In the genomic region with DNA sequence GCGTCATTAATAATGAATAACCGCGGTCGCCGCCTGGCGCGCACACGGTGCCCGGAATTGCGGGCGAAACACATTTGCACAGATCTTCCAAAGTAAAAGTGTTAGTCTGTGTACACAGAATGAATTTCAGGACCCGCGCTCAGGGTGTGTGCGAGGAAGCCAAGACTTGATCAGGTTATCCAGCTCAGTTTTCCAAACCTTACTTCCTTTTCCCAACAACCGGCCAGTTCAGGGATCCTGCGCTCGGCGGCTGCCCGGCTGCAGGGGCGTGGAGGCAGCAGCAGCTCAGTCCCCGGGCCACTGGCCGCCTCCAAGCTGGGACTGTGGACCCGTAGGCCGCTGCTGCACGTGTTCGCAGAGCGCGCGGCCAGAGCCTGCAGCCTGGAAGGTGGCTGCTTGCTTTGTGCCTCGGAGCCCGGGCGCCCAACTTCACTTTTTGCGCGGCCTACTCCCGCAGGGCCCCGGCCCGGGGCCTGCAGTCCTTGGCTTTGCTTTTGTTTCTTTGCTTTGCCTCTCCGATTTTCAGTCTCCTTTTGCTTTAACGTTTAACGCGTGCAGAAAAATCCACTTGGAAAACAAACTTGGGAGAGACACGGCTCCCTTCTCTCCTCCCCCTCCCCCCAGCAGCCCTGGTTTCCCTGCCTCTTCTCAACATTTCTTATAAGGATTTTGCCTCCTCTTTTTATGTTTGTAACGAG, we compare ENCODE assay signal across 8 mouse cellular contexts. TPM values are rescaled to one million over a fixed set of nuclear protein-coding genes. Genes with fewer than 3 reads are reported as not detected.
DNase-seq lines count a peak whose midpoint lies in the region; ATAC-seq and TF ChIP-seq lines count a peak whose summit lies in the region.

No protein-coding gene starts in this region.

- no peak for DNase-seq in lung, postnatal 25 days (ENCODE audit: low spot score)
- DNase-seq in adrenal gland, postnatal 14 days: peak; percentile 71
- peak; percentile 72 for DNase-seq in forebrain, embryonic 14.5 days (ENCODE audit: low spot score)
- DNase-seq in stomach, postnatal 0 days (ENCODE audit: low spot score): peak; percentile 78
- DNase-seq in cerebellum, adult 11 months: no peak

- peak overlapping the region; percentile 82 for H3K27ac ChIP-seq in lung, embryonic 15.5 days
- H3K27ac ChIP-seq in forebrain, embryonic 14.5 days (ENCODE audit: low read depth, low read length): peak overlapping the region; percentile 100
- H3K27ac ChIP-seq in kidney, embryonic 14.5 days (ENCODE audit: low read depth, low read length): peak overlapping the region; percentile 66
- H3K27ac ChIP-seq in stomach, postnatal 0 days (replicated peaks): peak overlapping the region; percentile 92

- TF ChIP-seq EP300 in stomach, postnatal 0 days (optimal IDR thresholded peaks at IDR 0.05): no peak

- H3K4me1 ChIP-seq in lung, embryonic 15.5 days: peaks cover 27% of the 10 kb centered on the region
- H3K4me1 ChIP-seq in forebrain, embryonic 14.5 days (ENCODE audit: control insufficient read depth, insufficient read depth, low read length): peaks cover 26% of the 10 kb centered on the region
- H3K4me1 ChIP-seq in kidney, embryonic 14.5 days (ENCODE audit: control insufficient read depth, insufficient read depth, low read length): 0 out of 2 replicates have a peak, but pooled peaks cover 9% of the 10 kb centered on the region
- H3K4me1 ChIP-seq in megakaryocyte, embryonic 14.5 days: peaks cover 74% of the 10 kb centered on the region
- H3K4me1 ChIP-seq in stomach, postnatal 0 days (replicated peaks; ENCODE audit: control insufficient read depth, insufficient read depth): no peaks in the 10 kb centered on the region

- no peaks in the 10 kb centered on the region for H3K36me3 ChIP-seq in lung, embryonic 15.5 days
- H3K36me3 ChIP-seq in forebrain, embryonic 14.5 days (ENCODE audit: control insufficient read depth, insufficient read depth, low read length): peaks cover 19% of the 10 kb centered on the region
- H3K36me3 ChIP-seq in kidney, embryonic 14.5 days (ENCODE audit: control insufficient read depth, insufficient read depth, low read length): no peaks in the 10 kb centered on the region
- peaks cover 16% of the 10 kb centered on the region for H3K36me3 ChIP-seq in megakaryocyte, embryonic 14.5 days (replicated peaks; ENCODE audit: low read length)
- H3K36me3 ChIP-seq in stomach, postnatal 0 days (ENCODE audit: control insufficient read depth, insufficient read depth, low read length): no peaks in the 10 kb centered on the region

- peak; percentile 28; the same call in 1 of the 2 replicates for ATAC-seq in lung, embryonic 15.5 days (ENCODE audit: borderline replicate concordance, extremely low read depth, low FRiP score, low TSS enrichment)
- 0 out of 2 replicates have a peak, but pooled peaks have one; percentile 5 for ATAC-seq in forebrain, embryonic 14.5 days
- ATAC-seq in kidney, embryonic 14.5 days (ENCODE audit: low FRiP score, low TSS enrichment): peak; percentile 48; the same call in 1 of the 2 replicates
- ATAC-seq in stomach, postnatal 0 days (ENCODE audit: low FRiP score, low TSS enrichment): peak; percentile 27; the same call in 1 of the 2 replicates

- H3K4me2 ChIP-seq in lung, embryonic 15.5 days: peak overlapping the region; percentile 93
- H3K4me2 ChIP-seq in forebrain, embryonic 14.5 days (ENCODE audit: low read length): peak overlapping the region; percentile 98
- peak overlapping the region; percentile 87 for H3K4me2 ChIP-seq in kidney, embryonic 14.5 days (replicated peaks; ENCODE audit: low read depth, low read length)
- H3K4me2 ChIP-seq in stomach, postnatal 0 days (replicated peaks; ENCODE audit: low read depth): peak overlapping the region; percentile 100

- H3K4me3 ChIP-seq in lung, embryonic 15.5 days: peak overlapping the region; percentile 71
- H3K4me3 ChIP-seq in forebrain, embryonic 14.5 days (ENCODE audit: low read depth, low read length): peak overlapping the region; percentile 91
- H3K4me3 ChIP-seq in kidney, embryonic 14.5 days (ENCODE audit: low read length): peak overlapping the region; percentile 50
- H3K4me3 ChIP-seq in megakaryocyte, embryonic 14.5 days (replicated peaks): peak overlapping the region; percentile 95
- H3K4me3 ChIP-seq in stomach, postnatal 0 days (ENCODE audit: low read depth, low read length): peak overlapping the region; percentile 69

- no peaks in the 10 kb centered on the region for H3K9me3 ChIP-seq in lung, embryonic 15.5 days
- H3K9me3 ChIP-seq in forebrain, embryonic 14.5 days (replicated peaks; ENCODE audit: control insufficient read depth, low read length): no peaks in the 10 kb centered on the region
- no peaks in the 10 kb centered on the region for H3K9me3 ChIP-seq in kidney, embryonic 14.5 days (ENCODE audit: control insufficient read depth, low read length)
- no peaks in the 10 kb centered on the region for H3K9me3 ChIP-seq in megakaryocyte, embryonic 14.5 days
- no peaks in the 10 kb centered on the region for H3K9me3 ChIP-seq in stomach, postnatal 0 days (ENCODE audit: control insufficient read depth, low read length)

- TF ChIP-seq CTCF in stomach, postnatal 0 days (IDR thresholded peaks at IDR 0.05; ENCODE audit: low read depth): no peak

- under 1% methylated on average over 43 of the region's 43 CpGs for WGBS in lung, embryonic 15.5 days
- WGBS in forebrain, embryonic 14.5 days: under 1% methylated on average over 43 of the region's 43 CpGs
- WGBS in kidney, embryonic 14.5 days: under 1% methylated on average over 43 of the region's 43 CpGs
- WGBS in stomach, postnatal 0 days: under 1% methylated on average over 43 of the region's 43 CpGs

- no peaks in the 10 kb centered on the region for H3K27me3 ChIP-seq in lung, embryonic 15.5 days
- no peaks in the 10 kb centered on the region for H3K27me3 ChIP-seq in forebrain, embryonic 14.5 days (replicated peaks; ENCODE audit: control insufficient read depth, insufficient read depth, low read length)
- H3K27me3 ChIP-seq in kidney, embryonic 14.5 days (ENCODE audit: control insufficient read depth, insufficient read depth, low read length): peaks cover 19% of the 10 kb centered on the region
- peaks cover 7% of the 10 kb centered on the region for H3K27me3 ChIP-seq in megakaryocyte, embryonic 14.5 days (replicated peaks)
- no peaks in the 10 kb centered on the region for H3K27me3 ChIP-seq in stomach, postnatal 0 days (ENCODE audit: control insufficient read depth, insufficient read depth, low read length)

- H3K9ac ChIP-seq in lung, embryonic 15.5 days: peak overlapping the region; percentile 56
- H3K9ac ChIP-seq in forebrain, embryonic 14.5 days (ENCODE audit: low read length): peak overlapping the region; percentile 100
- peak overlapping the region; percentile 63 for H3K9ac ChIP-seq in kidney, embryonic 14.5 days (ENCODE audit: low read depth, low read length)
- H3K9ac ChIP-seq in stomach, postnatal 0 days (ENCODE audit: low read length): peak overlapping the region; percentile 74

RNA-seq across cellular contexts. Expression of a gene that starts 4.0 kb away (rescaled TPM):
- 15.4 and 15.8 TPM in 2 replicates for polyA plus RNA-seq in lung, embryonic 15.5 days (2015; fragmentation: Nextera tagmentation; extraction: Ambion mirVana)
- 5.1 and 9.7 TPM in 2 replicates for total RNA-seq in adrenal gland, postnatal 14 days (2021)
- 148 and 174 TPM in 2 replicates for polyA plus RNA-seq in forebrain, embryonic 14.5 days (2014; fragmentation: Nextera tagmentation; extraction: Ambion mirVana)
- polyA plus RNA-seq in kidney, embryonic 14.5 days (2014; fragmentation: Nextera tagmentation; extraction: Ambion mirVana): 2.6 and 2.8 TPM in 2 replicates
- 1.1 and 6.5 TPM in 2 replicates for polyA plus RNA-seq in megakaryocyte, embryonic 14.5 days (2012; ENCODE audit: insufficient read depth, low replicate concordance)
- polyA plus RNA-seq in stomach, postnatal 0 days (2015; fragmentation: Nextera tagmentation; extraction: Ambion mirVana): 10.5 and 11.7 TPM in 2 replicates

RNA-seq across cellular contexts. Expression of a gene that starts 7.0 kb away (rescaled TPM):
- not detected in 2 replicates for polyA plus RNA-seq in lung, embryonic 15.5 days (2015; fragmentation: Nextera tagmentation; extraction: Ambion mirVana)
- not detected in 2 replicates for total RNA-seq in adrenal gland, postnatal 14 days (2021)
- 0.32 and 0.41 TPM in 2 replicates for polyA plus RNA-seq in forebrain, embryonic 14.5 days (2014; fragmentation: Nextera tagmentation; extraction: Ambion mirVana)
- polyA plus RNA-seq in kidney, embryonic 14.5 days (2014; fragmentation: Nextera tagmentation; extraction: Ambion mirVana): not detected in 2 replicates
- polyA plus RNA-seq in megakaryocyte, embryonic 14.5 days (2012; ENCODE audit: insufficient read depth, low replicate concordance): not detected in 2 replicates
- polyA plus RNA-seq in stomach, postnatal 0 days (2015; fragmentation: Nextera tagmentation; extraction: Ambion mirVana): 0.27 TPM in 1 of 2 replicates, not detected in the other

Comparison
In these comparisons a context has a peak if more than half of its experiments do, and no peak if none do; other contexts are left out.
1. DNase-seq: peak in adrenal gland, postnatal 14 days (single experiment), forebrain, embryonic 14.5 days (single experiment) and stomach, postnatal 0 days (single experiment); none in lung, postnatal 25 days (single experiment) and cerebellum, adult 11 months (single experiment).
2. Peak in every context shown above with its lines, with median percentiles within 50 percentile points of each other: ATAC-seq, H3K27ac ChIP-seq, H3K4me2 ChIP-seq, H3K4me3 ChIP-seq and H3K9ac ChIP-seq.